Mouse (Mus musculus): ENCODE results near the gene Coq8b. TPM values are rescaled to one million over a fixed set of nuclear protein-coding genes. Genes with fewer than 3 reads are reported as not detected.
A peak's percentile ranks its signal among the peaks of the same experiment; 100 is the strongest.

The Coq8b gene
- polyA plus RNA-seq, 1 experiment from 2014 or later = 19.8 TPM

- Histone ChIP-seq H3K9me3 (ENCODE audit: control insufficient read depth, low read length) (no peaks in the 10 kb centered on the region), H3K4me1 (ENCODE audit: control insufficient read depth, insufficient read depth, low read length) (no peaks in the 10 kb centered on the region), H3K4me3 (replicated peaks; ENCODE audit: low read depth, low read length) (no peak overlapping the region), H3K9ac (replicated peaks; ENCODE audit: low read length) (peak overlapping the region; percentile 9; the same call in 1 of the 2 replicates), H3K27ac (replicated peaks; ENCODE audit: low read depth, low read length) (no peak overlapping the region), H3K36me3 (ENCODE audit: control insufficient read depth, insufficient read depth, low read length) (peaks cover 29% of the 10 kb centered on the region), H3K4me2 (ENCODE audit: low read length) (peak overlapping the region; percentile 23), H3K27me3 (ENCODE audit: control insufficient read depth, insufficient read depth, low read length) (no peaks in the 10 kb centered on the region)
- ATAC-seq (ENCODE audit: low FRiP score, low TSS enrichment) (peak; percentile 20; the same call in 1 of the 2 replicates), DNase-seq (peak; percentile 50)
- WGBS = 1% methylated on average over 28 of the region's 28 CpGs
These were observed 52.3 kb downstream of the Coq8b start for GRCm38 (mm10) chr7:27284865-27285697.

- 4% methylated on average over 8 of the region's 8 CpGs for WGBS
These were observed 52.9 kb downstream of the Coq8b start for GRCm38 (mm10) chr7:27285698-27286066.

DNA sequence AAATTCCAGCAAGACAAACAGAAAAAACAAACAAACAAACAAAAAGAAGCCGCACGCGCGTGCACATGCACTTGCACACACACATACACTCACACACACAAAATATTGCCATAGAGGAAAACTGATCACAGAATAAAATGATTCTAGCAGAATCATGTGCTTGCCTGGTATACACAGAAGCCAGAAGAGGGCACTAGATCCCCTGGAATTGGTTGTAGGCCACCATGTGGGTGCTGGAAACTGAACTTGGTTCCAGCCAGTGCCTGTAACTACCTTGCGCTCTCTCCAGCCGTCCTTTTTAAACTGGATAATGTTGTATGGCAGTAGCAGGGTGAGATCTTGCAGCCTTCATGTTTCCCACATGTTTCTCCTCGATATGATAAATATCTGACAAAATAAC, 55.9 kb downstream of the Coq8b start:
- ATAC-seq (ENCODE audit: low FRiP score, low TSS enrichment) = no peak
- Histone ChIP-seq H3K27ac (replicated peaks; ENCODE audit: low read depth, low read length) (no peak overlapping the region), H3K4me3 (replicated peaks; ENCODE audit: low read depth, low read length) (no peak overlapping the region), H3K9me3 (ENCODE audit: control insufficient read depth, low read length) (no peaks in the 10 kb centered on the region), H3K27me3 (ENCODE audit: control insufficient read depth, insufficient read depth, low read length) (no peaks in the 10 kb centered on the region), H3K36me3 (ENCODE audit: control insufficient read depth, insufficient read depth, low read length) (no peaks in the 10 kb centered on the region), H3K4me1 (ENCODE audit: control insufficient read depth, insufficient read depth, low read length) (no peaks in the 10 kb centered on the region), H3K9ac (replicated peaks; ENCODE audit: low read length) (no peak overlapping the region), H3K4me2 (ENCODE audit: low read length) (no peak overlapping the region)
- WGBS = 87% methylated on average over 7 of the region's 7 CpGs
- no peak for DNase-seq

More at GRCm38 (mm10) chr7:27285698-27286066, 52.9 kb downstream of the Coq8b start:
- H3K4me3 ChIP-seq (replicated peaks; ENCODE audit: low read depth, low read length) = no peak overlapping the region
- peaks cover 23% of the 10 kb centered on the region for H3K36me3 ChIP-seq (ENCODE audit: control insufficient read depth, insufficient read depth, low read length)
- H3K9me3 ChIP-seq (ENCODE audit: control insufficient read depth, low read length) = no peaks in the 10 kb centered on the region
- no peaks in the 10 kb centered on the region for H3K4me1 ChIP-seq (ENCODE audit: control insufficient read depth, insufficient read depth, low read length)
- DNase-seq (peak; percentile 82), ATAC-seq (ENCODE audit: low FRiP score, low TSS enrichment) (peak; percentile 60; the same call in 1 of the 2 replicates)
- no peaks in the 10 kb centered on the region for H3K27me3 ChIP-seq (ENCODE audit: control insufficient read depth, insufficient read depth, low read length)
- no peak overlapping the region for H3K9ac ChIP-seq (replicated peaks; ENCODE audit: low read length)
- H3K4me2 ChIP-seq (ENCODE audit: low read length) = peak overlapping the region; percentile 23
- no peak overlapping the region for H3K27ac ChIP-seq (replicated peaks; ENCODE audit: low read depth, low read length)

GRCm38 (mm10) chr7:27290555-27290954, 57.7 kb downstream of the Coq8b start:
- WGBS = 71% methylated on average over 2 of the region's 2 CpGs
- no peaks in the 10 kb centered on the region for H3K27me3 ChIP-seq (ENCODE audit: control insufficient read depth, insufficient read depth, low read length)
- H3K9ac ChIP-seq (replicated peaks; ENCODE audit: low read length) = no peak overlapping the region
- no peaks in the 10 kb centered on the region for H3K4me1 ChIP-seq (ENCODE audit: control insufficient read depth, insufficient read depth, low read length)
- no peak for DNase-seq
- no peak for ATAC-seq (ENCODE audit: low FRiP score, low TSS enrichment)
- H3K4me3 ChIP-seq (replicated peaks; ENCODE audit: low read depth, low read length) = no peak overlapping the region
- no peaks in the 10 kb centered on the region for H3K9me3 ChIP-seq (ENCODE audit: control insufficient read depth, low read length)
- no peaks in the 10 kb centered on the region for H3K36me3 ChIP-seq (ENCODE audit: control insufficient read depth, insufficient read depth, low read length)
- no peak overlapping the region for H3K27ac ChIP-seq (replicated peaks; ENCODE audit: low read depth, low read length)
- H3K4me2 ChIP-seq (ENCODE audit: low read length) = no peak overlapping the region

DNA sequence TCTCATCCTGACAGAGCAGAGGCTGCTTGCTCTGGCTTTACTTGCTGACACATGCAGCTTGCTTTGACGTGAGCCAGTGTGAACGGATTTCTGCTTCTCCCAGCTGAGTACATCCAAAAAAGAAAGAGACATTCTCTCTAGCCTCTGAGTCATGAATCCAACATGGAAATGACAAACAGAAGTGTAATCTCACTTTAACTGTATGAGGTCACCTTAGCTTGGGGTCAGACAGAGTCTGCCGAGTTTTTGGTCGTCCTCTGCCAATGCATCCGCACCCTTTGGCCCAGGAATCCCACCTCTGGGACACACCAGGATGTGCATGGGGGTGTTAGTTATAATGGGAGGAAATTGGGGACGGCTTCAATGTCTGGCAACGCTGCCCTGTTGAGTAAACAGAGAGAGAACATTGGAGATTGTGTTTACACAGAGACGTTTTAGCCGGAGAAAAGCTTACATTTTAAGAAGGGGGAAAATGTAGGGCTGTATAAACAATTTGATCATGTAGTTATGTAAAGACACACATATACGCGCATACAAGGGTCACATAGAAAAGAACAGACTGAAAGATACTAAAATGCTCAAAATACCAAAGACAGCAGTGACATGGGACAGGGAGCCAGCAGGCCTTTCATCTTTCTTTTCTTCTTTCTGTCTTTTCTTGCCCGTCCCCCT, 59.1 kb downstream of the Coq8b start:
- Histone ChIP-seq H3K4me3 (replicated peaks; ENCODE audit: low read depth, low read length) (no peak overlapping the region), H3K27ac (replicated peaks; ENCODE audit: low read depth, low read length) (no peak overlapping the region), H3K4me2 (ENCODE audit: low read length) (no peak overlapping the region), H3K36me3 (ENCODE audit: control insufficient read depth, insufficient read depth, low read length) (no peaks in the 10 kb centered on the region), H3K4me1 (ENCODE audit: control insufficient read depth, insufficient read depth, low read length) (no peaks in the 10 kb centered on the region), H3K27me3 (ENCODE audit: control insufficient read depth, insufficient read depth, low read length) (no peaks in the 10 kb centered on the region), H3K9me3 (ENCODE audit: control insufficient read depth, low read length) (no peaks in the 10 kb centered on the region), H3K9ac (replicated peaks; ENCODE audit: low read length) (no peak overlapping the region)
- ATAC-seq (ENCODE audit: low FRiP score, low TSS enrichment) (no peak), DNase-seq (no peak)
- WGBS = 77% methylated on average over 12 of the region's 12 CpGs

GRCm38 (mm10) chr7:27295956-27296355, 63.1 kb downstream of the Coq8b start:
- DNase-seq = no peak

GRCm38 (mm10) chr7:27296518-27296917, 63.7 kb downstream of the Coq8b start:
- 94% methylated on average over 4 of the region's 4 CpGs for WGBS
- no peak overlapping the region for H3K27ac ChIP-seq (replicated peaks; ENCODE audit: low read depth, low read length)

More at GRCm38 (mm10) chr7:27295956-27296355, 63.1 kb downstream of the Coq8b start:
- no peak for ATAC-seq (ENCODE audit: low FRiP score, low TSS enrichment)
- Histone ChIP-seq H3K9me3 (ENCODE audit: control insufficient read depth, low read length) (no peaks in the 10 kb centered on the region), H3K4me1 (ENCODE audit: control insufficient read depth, insufficient read depth, low read length) (no peaks in the 10 kb centered on the region), H3K27ac (replicated peaks; ENCODE audit: low read depth, low read length) (no peak overlapping the region), H3K27me3 (ENCODE audit: control insufficient read depth, insufficient read depth, low read length) (no peaks in the 10 kb centered on the region), H3K4me2 (ENCODE audit: low read length) (no peak overlapping the region), H3K4me3 (replicated peaks; ENCODE audit: low read depth, low read length) (no peak overlapping the region), H3K9ac (replicated peaks; ENCODE audit: low read length) (no peak overlapping the region), H3K36me3 (ENCODE audit: control insufficient read depth, insufficient read depth, low read length) (no peaks in the 10 kb centered on the region)
- WGBS = 82% methylated on average over 4 of the region's 4 CpGs

DNA sequence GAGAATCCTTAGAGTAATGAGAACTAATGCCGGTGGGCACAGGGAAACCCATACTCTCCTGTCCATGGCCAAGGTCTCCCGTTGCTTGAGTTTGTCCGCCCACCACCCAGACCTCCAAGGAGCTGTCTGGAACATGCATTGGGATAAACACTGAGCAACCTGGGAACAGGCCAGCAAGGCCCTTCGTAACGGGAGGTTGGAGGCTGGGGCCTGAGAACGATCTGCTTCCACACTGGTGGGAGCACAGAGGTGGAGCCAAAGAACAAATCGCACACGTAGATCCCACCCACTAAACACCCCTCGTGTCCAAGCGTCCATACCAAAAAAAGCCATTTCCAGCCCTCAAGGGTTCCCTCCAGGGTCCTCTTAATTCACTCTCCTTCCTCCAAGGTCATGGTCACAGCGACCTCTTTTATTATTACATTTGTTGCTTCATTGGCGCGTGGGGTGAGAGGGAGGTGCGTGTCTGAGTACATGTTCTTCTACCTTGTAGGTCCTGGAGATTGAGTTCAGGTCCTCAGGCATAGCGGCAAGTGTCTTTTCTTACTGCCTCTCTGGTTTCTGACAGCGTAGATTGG, 65.3 kb downstream of the Coq8b start:
- Histone ChIP-seq H3K9ac (replicated peaks; ENCODE audit: low read length) (no peak overlapping the region), H3K9me3 (ENCODE audit: control insufficient read depth, low read length) (no peaks in the 10 kb centered on the region), H3K4me2 (ENCODE audit: low read length) (no peak overlapping the region), H3K27me3 (ENCODE audit: control insufficient read depth, insufficient read depth, low read length) (no peaks in the 10 kb centered on the region), H3K4me1 (ENCODE audit: control insufficient read depth, insufficient read depth, low read length) (no peaks in the 10 kb centered on the region), H3K36me3 (ENCODE audit: control insufficient read depth, insufficient read depth, low read length) (no peaks in the 10 kb centered on the region), H3K4me3 (replicated peaks; ENCODE audit: low read depth, low read length) (no peak overlapping the region), H3K27ac (replicated peaks; ENCODE audit: low read depth, low read length) (no peak overlapping the region)
- ATAC-seq (ENCODE audit: low FRiP score, low TSS enrichment) (no peak), DNase-seq (no peak)
- whole genome bisulfite sequencing = 89% methylated on average over 16 of the region's 16 CpGs

More at GRCm38 (mm10) chr7:27296518-27296917, 63.7 kb downstream of the Coq8b start:
- no peak overlapping the region for H3K4me3 ChIP-seq (replicated peaks; ENCODE audit: low read depth, low read length)
- DNase-seq (no peak), ATAC-seq (ENCODE audit: low FRiP score, low TSS enrichment) (no peak)
- H3K27me3 ChIP-seq (ENCODE audit: control insufficient read depth, insufficient read depth, low read length) = no peaks in the 10 kb centered on the region
- H3K4me2 ChIP-seq (ENCODE audit: low read length) = no peak overlapping the region
- H3K36me3 ChIP-seq (ENCODE audit: control insufficient read depth, insufficient read depth, low read length) = no peaks in the 10 kb centered on the region
- H3K9ac ChIP-seq (replicated peaks; ENCODE audit: low read length) = no peak overlapping the region
- H3K9me3 ChIP-seq (ENCODE audit: control insufficient read depth, low read length) = no peaks in the 10 kb centered on the region
- no peaks in the 10 kb centered on the region for H3K4me1 ChIP-seq (ENCODE audit: control insufficient read depth, insufficient read depth, low read length)

All from midbrain, embryonic 14.5 days (tissue).